Mouse (Mus musculus): ENCODE results near the gene Ugt3a1.

- TF ChIP-seq POLR2A (IDR thresholded peaks at IDR 0.05; ENCODE audit: low read depth, low read length) (no peak), CTCF (IDR thresholded peaks at IDR 0.05; ENCODE audit: borderline replicate concordance, insufficient read depth, low read length) (no peak)
These were observed 86.1 kb downstream of the Ugt3a1 start for GRCm38 (mm10) chr15:9362801-9363200.

Data from embryonic fibroblast, embryonic 13.5 days (primary cell).